Mouse (Mus musculus) forebrain, embryonic 14.5 days (tissue): Measurements from ENCODE around the gene Foxa3. TPM values are rescaled to one million over a fixed set of nuclear protein-coding genes. Genes with fewer than 3 reads are reported as not detected.
A peak's percentile ranks its signal among the peaks of the same experiment; 100 is the strongest.

Experiments used
- ATAC-seq: fragments of 200-750 bp; cut with Nextera tagmentation; 2 replicates; pipeline ENCODE4 v1.8.0; 2017; ENCODE audit warnings: mild to moderate bottlenecking, moderate library complexity
- DNase-seq: peaks from one replicate; pipeline ENCODE4 v3.0.0-alpha.2; 2015; ENCODE audit warnings: low spot score
- H3K27ac ChIP-seq: fragments of 300-500 bp; sonication (generic); 2 replicates; pipeline ENCODE4 v1.5.1; 2014; ENCODE audit warnings: low read depth, mild to moderate bottlenecking, control low read depth, low read length, moderate library complexity
- H3K27me3 ChIP-seq: fragments of 300-500 bp; sonication (generic); replicated peaks from 2 replicates; pipeline ENCODE4 v1.6.1; 2014; ENCODE audit warnings: low read length, control low read depth, mixed read lengths; ENCODE audit not compliant: control insufficient read depth, insufficient read depth
- H3K36me3 ChIP-seq: fragments of 300-500 bp; sonication (generic); 2 replicates; pipeline ENCODE4 v1.6.1; 2014; ENCODE audit warnings: low read length, control low read depth; ENCODE audit not compliant: control insufficient read depth, insufficient read depth
- H3K4me1 ChIP-seq: fragments of 300-500 bp; sonication (generic); 2 replicates; pipeline ENCODE4 v1.6.1; 2014; ENCODE audit warnings: antibody characterized with exemption, low read length, control low read depth; ENCODE audit not compliant: control insufficient read depth, insufficient read depth
- H3K4me2 ChIP-seq: fragments of 300-500 bp; sonication (generic); 2 replicates; pipeline ENCODE4 v1.6.1; 2014; ENCODE audit warnings: mild to moderate bottlenecking, control low read depth, low read length
- H3K4me3 ChIP-seq: fragments of 300-500 bp; sonication (generic); 2 replicates; pipeline ENCODE4 v1.5.1; 2014; ENCODE audit warnings: low read depth, low read length, control low read depth
- H3K9ac ChIP-seq: fragments of 300-500 bp; sonication (generic); 2 replicates; pipeline ENCODE4 v1.6.1; 2014; ENCODE audit warnings: mild to moderate bottlenecking, low read length, control low read depth, moderate library complexity
- H3K9me3 ChIP-seq: fragments of 300-500 bp; sonication (generic); replicated peaks from 2 replicates; pipeline ENCODE4 v1.6.1; 2016; ENCODE audit warnings: low read length, control low read depth, mixed read lengths; ENCODE audit not compliant: control insufficient read depth
- WGBS: fragments of 180-500 bp; shearing (Covaris S2); extraction: QIAGEN DNeasy Blood & Tissue Kit; methylation state at CpG from one replicate; pipeline ENCODE4 v1.1.7; 2014; 5-methylcytosine and 5-hydroxymethylcytosine counted together
- polyA plus RNA-seq: library from polyadenylated mRNA; unstranded; fragments of >200 nt; fragmentation: Nextera tagmentation; extraction: Ambion mirVana; gene quantifications from 2 replicates; pipeline ENCODE4 v1.2.1, GENCODE M21; 2014

Foxa3 gene
- polyA plus RNA-seq, 1 experiment from 2014 or later, result not detected

- H3K4me2 ChIP-seq, result peak overlapping the region; percentile 99
Observed at GRCm38 (mm10) chr7:19005417-19006121, 17.8 kb downstream of the Foxa3 start.

GRCm38 (mm10) chr7:19004631-19005079 lies 18.7 kb downstream of the Foxa3 start:
- Histone ChIP-seq H3K36me3 (peaks cover 30% of the 10 kb centered on the region), H3K27me3 (no peaks in the 10 kb centered on the region), H3K9me3 (no peaks in the 10 kb centered on the region), H3K4me1 (peaks cover 14% of the 10 kb centered on the region), H3K4me2 (peak overlapping the region; percentile 99), H3K27ac (peak overlapping the region; percentile 90; the same call in 1 of the 2 replicates), H3K9ac (peak overlapping the region; percentile 93), H3K4me3 (peak overlapping the region; percentile 92)
- DNase-seq, result no peak
- 5% methylated on average over 34 of the region's 34 CpGs for WGBS
- peak; percentile 1; the same call in 1 of the 2 replicates for ATAC-seq

More at GRCm38 (mm10) chr7:19005417-19006121, 17.8 kb downstream of the Foxa3 start:
- ATAC-seq (no peak), DNase-seq (no peak)
- Histone ChIP-seq H3K4me1 (peaks cover 14% of the 10 kb centered on the region), H3K4me3 (peak overlapping the region; percentile 92), H3K27ac (no peak overlapping the region), H3K36me3 (peaks cover 30% of the 10 kb centered on the region), H3K9ac (peak overlapping the region; percentile 93; the same call in 1 of the 2 replicates), H3K9me3 (no peaks in the 10 kb centered on the region), H3K27me3 (no peaks in the 10 kb centered on the region)
- 77% methylated on average over 34 of the region's 34 CpGs for WGBS

GRCm38 (mm10) chr7:19003902-19004630 lies 19.3 kb downstream of the Foxa3 start, which contains the start of gene Irf2bp1:
Gene Irf2bp1 (plus strand): TSS chr7:19004044.
- peaks cover 30% of the 10 kb centered on the region for H3K36me3 ChIP-seq
- no peaks in the 10 kb centered on the region for H3K9me3 ChIP-seq
- peak within 1 kb of the TSS; percentile 92 for H3K4me3 ChIP-seq
- peak within 1 kb of the TSS; percentile 90 for H3K27ac ChIP-seq
- peak; percentile 98 for DNase-seq
- H3K9ac ChIP-seq, result peak within 1 kb of the TSS; percentile 93
- ATAC-seq, result peak; percentile 80
- H3K4me2 ChIP-seq, result peak within 1 kb of the TSS; percentile 99
- no peaks in the 10 kb centered on the region for H3K27me3 ChIP-seq
- H3K4me1 ChIP-seq, result peaks cover 14% of the 10 kb centered on the region
- WGBS, result under 1% methylated on average over 83 of the region's 90 CpGs

GRCm38 (mm10) chr7:19002848-19003498 lies 20.4 kb downstream of the Foxa3 start:
- peak; percentile 71 for ATAC-seq
- DNase-seq, result peak; percentile 97

GRCm38 (mm10) chr7:19002115-19002514 lies 21.2 kb downstream of the Foxa3 start:
- 48% methylated on average over 4 of the region's 4 CpGs for WGBS
- Histone ChIP-seq H3K4me3 (peak overlapping the region; percentile 37), H3K4me1 (peaks cover 14% of the 10 kb centered on the region), H3K36me3 (peaks cover 21% of the 10 kb centered on the region), H3K27me3 (no peaks in the 10 kb centered on the region), H3K4me2 (peak overlapping the region; percentile 69), H3K9me3 (no peaks in the 10 kb centered on the region), H3K27ac (peak overlapping the region; percentile 54; the same call in 1 of the 2 replicates), H3K9ac (peak overlapping the region; percentile 77)
- ATAC-seq (no peak), DNase-seq (no peak)

More at GRCm38 (mm10) chr7:19002848-19003498, 20.4 kb downstream of the Foxa3 start:
- Histone ChIP-seq H3K9me3 (no peaks in the 10 kb centered on the region), H3K27ac (peak overlapping the region; percentile 54), H3K4me2 (peak overlapping the region; percentile 69), H3K36me3 (peaks cover 28% of the 10 kb centered on the region), H3K4me1 (peaks cover 14% of the 10 kb centered on the region), H3K27me3 (no peaks in the 10 kb centered on the region), H3K4me3 (peak overlapping the region; percentile 37), H3K9ac (peak overlapping the region; percentile 77)
- 3% methylated on average over 16 of the region's 17 CpGs for WGBS

- Histone ChIP-seq H3K4me1 (peaks cover 12% of the 10 kb centered on the region), H3K27me3 (no peaks in the 10 kb centered on the region), H3K9me3 (no peaks in the 10 kb centered on the region), H3K4me2 (no peak overlapping the region), H3K36me3 (peaks cover 17% of the 10 kb centered on the region), H3K9ac (0 out of 2 replicates have a peak overlapping the region, but pooled peaks have one; percentile 77), H3K27ac (no peak overlapping the region), H3K4me3 (no peak overlapping the region)
- 83% methylated on average over 3 of the region's 3 CpGs for WGBS
- ATAC-seq (no peak), DNase-seq (no peak)
Observed at GRCm38 (mm10) chr7:19001807-19002085, 21.6 kb downstream of the Foxa3 start.

- peaks cover 15% of the 10 kb centered on the region for H3K36me3 ChIP-seq
- H3K9me3 ChIP-seq, result no peaks in the 10 kb centered on the region
- 44% methylated on average over 18 of the region's 18 CpGs for WGBS
- DNase-seq (no peak), ATAC-seq (no peak)
- H3K4me2 ChIP-seq, result peak overlapping the region; percentile 21; the same call in 1 of the 2 replicates
- peak overlapping the region; percentile 5; the same call in 1 of the 2 replicates for H3K4me3 ChIP-seq
- H3K27ac ChIP-seq, result no peak overlapping the region
- no peaks in the 10 kb centered on the region for H3K27me3 ChIP-seq
- peak overlapping the region; percentile 43; the same call in 1 of the 2 replicates for H3K9ac ChIP-seq
- peaks cover 11% of the 10 kb centered on the region for H3K4me1 ChIP-seq
Observed at GRCm38 (mm10) chr7:19001066-19001806, 22.1 kb downstream of the Foxa3 start.

- Histone ChIP-seq H3K36me3 (peaks cover 7% of the 10 kb centered on the region), H3K9ac (peak overlapping the region; percentile 43; the same call in 1 of the 2 replicates), H3K27ac (no peak overlapping the region), H3K27me3 (no peaks in the 10 kb centered on the region), H3K4me3 (peak overlapping the region; percentile 5; the same call in 1 of the 2 replicates), H3K9me3 (no peaks in the 10 kb centered on the region), H3K4me1 (peaks cover 9% of the 10 kb centered on the region), H3K4me2 (peak overlapping the region; percentile 21; the same call in 1 of the 2 replicates)
- no peak for ATAC-seq
- DNase-seq, result no peak
- WGBS, result 69% methylated on average over 10 of the region's 10 CpGs
Observed at GRCm38 (mm10) chr7:19000421-19000820, 22.9 kb downstream of the Foxa3 start.
